Mouse (Mus musculus) heart, postnatal 0 days (tissue): ENCODE measurements around the gene Fig4. TPM values are rescaled to one million over a fixed set of nuclear protein-coding genes. Genes with fewer than 3 reads are reported as not detected.

ENCODE experiments used
- ATAC-seq: fragments of 200-750 bp; cut with Nextera tagmentation; 2 replicates; pipeline ENCODE4 v1.8.0; 2017; ENCODE audit warnings: low read depth, moderate number of reproducible peaks, moderate library complexity; ENCODE audit not compliant: insufficient read depth
- DNase-seq: peaks from one replicate; pipeline ENCODE4 v3.0.0-alpha.2; 2016; ENCODE audit warnings: low spot score
- H3K27ac ChIP-seq: fragments of 300-500 bp; sonication (generic); 2 replicates; pipeline ENCODE4 v1.5.1; 2014; ENCODE audit warnings: low read depth, mild to moderate bottlenecking
- H3K27me3 ChIP-seq: fragments of 300-500 bp; sonication (generic); 2 replicates; pipeline ENCODE4 v1.6.1; 2014; ENCODE audit warnings: low read length, mixed read lengths; ENCODE audit not compliant: control insufficient read depth, insufficient read depth
- H3K36me3 ChIP-seq: fragments of 300-500 bp; sonication (generic); replicated peaks from 2 replicates; pipeline ENCODE4 v1.6.1; 2014; ENCODE audit warnings: low read length, mixed read lengths; ENCODE audit not compliant: control insufficient read depth, insufficient read depth
- H3K4me1 ChIP-seq: fragments of 300-500 bp; sonication (generic); 2 replicates; pipeline ENCODE4 v1.6.1; 2014; ENCODE audit warnings: antibody characterized with exemption; ENCODE audit not compliant: control insufficient read depth, insufficient read depth
- H3K4me2 ChIP-seq: fragments of 300-500 bp; sonication (generic); 2 replicates; pipeline ENCODE4 v1.6.1; 2014; ENCODE audit warnings: low read depth, mild to moderate bottlenecking, low read length, moderate library complexity
- H3K4me3 ChIP-seq: fragments of 300-500 bp; sonication (generic); 2 replicates; pipeline ENCODE4 v1.5.1; 2014; ENCODE audit warnings: low read depth, low read length
- H3K9ac ChIP-seq: fragments of 300-500 bp; sonication (generic); replicated peaks from 2 replicates; pipeline ENCODE4 v1.6.1; 2014; ENCODE audit warnings: low read depth, low read length, mixed read lengths
- H3K9me3 ChIP-seq: fragments of 300-500 bp; sonication (generic); replicated peaks from 2 replicates; pipeline ENCODE4 v1.6.1; 2016; ENCODE audit warnings: low read length; ENCODE audit not compliant: control insufficient read depth
- CTCF ChIP-seq: IDR thresholded peaks from 2 replicates; pipeline ENCODE4 v1.5.1; 2016; ENCODE audit warnings: antibody characterized with exemption, control low read depth, low read depth
- EP300 ChIP-seq: IDR thresholded peaks from 2 replicates; pipeline ENCODE4 v1.6.1; 2016; ENCODE audit warnings: antibody characterized with exemption, low read depth
- WGBS: fragments of 180-500 bp; shearing (Covaris S2); extraction: QIAGEN DNeasy Blood & Tissue Kit; methylation state at CpG from one replicate; pipeline ENCODE4 v1.1.7; 2014; 5-methylcytosine and 5-hydroxymethylcytosine counted together
- polyA plus RNA-seq: library from polyadenylated mRNA; unstranded; fragments of >200 nt; fragmentation: Nextera tagmentation; extraction: Ambion mirVana; gene quantifications from 2 replicates; pipeline ENCODE4 v1.2.1, GENCODE M21; 2015
- total RNA-seq: library from RNA; depleted of rRNA; stranded (reverse); fragments of >200 nt; gene quantifications from 2 replicates; pipeline ENCODE4 v1.2.3, GENCODE M21; 2014; ENCODE audit warnings: low replicate concordance

Gene Fig4
- total and polyA plus RNA-seq, 2 experiments from 2014 or later, result 55.5 to 78.9 TPM

- no peak overlapping the region for H3K9ac ChIP-seq
- no peaks in the 10 kb centered on the region for H3K27me3 ChIP-seq
- peak overlapping the region; percentile 9; the same call in 1 of the 2 replicates for H3K27ac ChIP-seq
- no peak overlapping the region for H3K4me2 ChIP-seq
- no peak overlapping the region for H3K4me3 ChIP-seq
- H3K9me3 ChIP-seq, result no peaks in the 10 kb centered on the region
- peaks cover 45% of the 10 kb centered on the region for H3K36me3 ChIP-seq
- 58% methylated on average over 2 of the region's 2 CpGs for WGBS
- peaks cover 6% of the 10 kb centered on the region; the same call in 1 of the 2 replicates for H3K4me1 ChIP-seq
- DNase-seq (no peak), ATAC-seq (no peak)
- TF ChIP-seq EP300 (no peak), CTCF (no peak)
Observed at GRCm38 (mm10) chr10:41280796-41281195, 22.3 kb downstream of the Fig4 start.

- DNase-seq (no peak), ATAC-seq (no peak)
- H3K4me1 ChIP-seq, result peaks cover 6% of the 10 kb centered on the region; the same call in 1 of the 2 replicates
- no peak overlapping the region for H3K27ac ChIP-seq
- no peaks in the 10 kb centered on the region for H3K9me3 ChIP-seq
- H3K36me3 ChIP-seq, result peaks cover 42% of the 10 kb centered on the region
- TF ChIP-seq CTCF (no peak), EP300 (no peak)
- H3K4me2 ChIP-seq, result no peak overlapping the region
- WGBS, result 35% methylated on average over 6 of the region's 6 CpGs
- no peaks in the 10 kb centered on the region for H3K27me3 ChIP-seq
- H3K9ac ChIP-seq, result no peak overlapping the region
- no peak overlapping the region for H3K4me3 ChIP-seq
Observed at GRCm38 (mm10) chr10:41280177-41280576, 22.9 kb downstream of the Fig4 start.

GRCm38 (mm10) chr10:41278808-41279207 lies 24.3 kb downstream of the Fig4 start:
- Histone ChIP-seq H3K27me3 (no peaks in the 10 kb centered on the region), H3K36me3 (peaks cover 28% of the 10 kb centered on the region), H3K4me1 (peaks cover 6% of the 10 kb centered on the region; the same call in 1 of the 2 replicates), H3K27ac (no peak overlapping the region), H3K4me2 (no peak overlapping the region), H3K4me3 (no peak overlapping the region), H3K9ac (no peak overlapping the region), H3K9me3 (no peaks in the 10 kb centered on the region)
- no peak for ATAC-seq
- no peak for DNase-seq
- WGBS, result 90% methylated on average over 1 of the region's 1 CpGs
- TF ChIP-seq EP300 (no peak), CTCF (no peak)

GRCm38 (mm10) chr10:41274871-41275270 lies 28.2 kb downstream of the Fig4 start:
- Histone ChIP-seq H3K36me3 (peaks cover 32% of the 10 kb centered on the region), H3K9me3 (no peaks in the 10 kb centered on the region), H3K27ac (no peak overlapping the region), H3K9ac (no peak overlapping the region), H3K27me3 (no peaks in the 10 kb centered on the region), H3K4me3 (no peak overlapping the region), H3K4me2 (no peak overlapping the region), H3K4me1 (no peaks in the 10 kb centered on the region)
- no peak for ATAC-seq
- no peak for TF ChIP-seq EP300
- no peak for TF ChIP-seq CTCF
- 92% methylated on average over 1 of the region's 1 CpGs for WGBS
- DNase-seq, result no peak

- H3K9ac ChIP-seq, result no peak overlapping the region
- ATAC-seq (no peak), DNase-seq (no peak)
- H3K27me3 ChIP-seq, result no peaks in the 10 kb centered on the region
- H3K9me3 ChIP-seq, result no peaks in the 10 kb centered on the region
- H3K36me3 ChIP-seq, result peaks cover 51% of the 10 kb centered on the region
- no peaks in the 10 kb centered on the region for H3K4me1 ChIP-seq
- H3K4me3 ChIP-seq, result no peak overlapping the region
- 52% methylated on average over 7 of the region's 7 CpGs for WGBS
- no peak overlapping the region for H3K4me2 ChIP-seq
- H3K27ac ChIP-seq, result no peak overlapping the region
- TF ChIP-seq CTCF (peak; percentile 46), EP300 (no peak)
Observed at GRCm38 (mm10) chr10:41271860-41272259, 31.2 kb downstream of the Fig4 start.

GRCm38 (mm10) chr10:41261889-41262288 lies 41.2 kb downstream of the Fig4 start:
- Histone ChIP-seq H3K9ac (no peak overlapping the region), H3K36me3 (peaks cover 37% of the 10 kb centered on the region), H3K9me3 (no peaks in the 10 kb centered on the region), H3K27me3 (no peaks in the 10 kb centered on the region), H3K4me1 (no peaks in the 10 kb centered on the region), H3K27ac (no peak overlapping the region), H3K4me3 (no peak overlapping the region), H3K4me2 (no peak overlapping the region)
- DNase-seq, result no peak
- TF ChIP-seq EP300 (no peak), CTCF (peak; percentile 23)
- ATAC-seq, result no peak
